Mouse (Mus musculus): ENCODE measurements at regions not wholly inside any gene's neighbourhood (a gene's known extent, or its start where the extent isn't known, plus 50 kb on each side); places are given as distances from the start of the nearest gene placed in this dataset.

GRCm38 (mm10) chr13:39372565-39372964 is 411.9 kb upstream of the Slc35b3 start:
- no peak overlapping the region for H3K27ac ChIP-seq (ENCODE audit: insufficient read depth, low read depth, low read length)
- TF ChIP-seq POLR2A (IDR thresholded peaks at IDR 0.05; ENCODE audit: borderline replicate concordance, low read depth, low read length) (no peak), CTCF (IDR thresholded peaks at IDR 0.05; ENCODE audit: low read depth, low read length) (no peak)
- H3K4me3 ChIP-seq (ENCODE audit: insufficient read depth, low read length): no peak overlapping the region

GRCm38 (mm10) chr13:39363637-39364036 is 403.0 kb upstream of the Slc35b3 start:
- Histone ChIP-seq H3K4me3 (ENCODE audit: insufficient read depth, low read length) (no peak overlapping the region), H3K27ac (ENCODE audit: insufficient read depth, low read depth, low read length) (no peak overlapping the region), H3K4me1 (ENCODE audit: control insufficient read depth, insufficient read depth, low read length) (no peaks in the 10 kb centered on the region)
- TF ChIP-seq CTCF (IDR thresholded peaks at IDR 0.05; ENCODE audit: low read depth, low read length): no peak
- no peak for TF ChIP-seq POLR2A (IDR thresholded peaks at IDR 0.05; ENCODE audit: borderline replicate concordance, low read depth, low read length)

More at GRCm38 (mm10) chr13:39372565-39372964, 411.9 kb upstream of the Slc35b3 start:
- H3K4me1 ChIP-seq (ENCODE audit: control insufficient read depth, insufficient read depth, low read length): no peaks in the 10 kb centered on the region

GRCm38 (mm10) chr13:39362536-39362935 is 401.9 kb upstream of the Slc35b3 start:
- TF ChIP-seq CTCF (IDR thresholded peaks at IDR 0.05; ENCODE audit: low read depth, low read length) (no peak), POLR2A (IDR thresholded peaks at IDR 0.05; ENCODE audit: borderline replicate concordance, low read depth, low read length) (no peak)
- no peak overlapping the region for H3K27ac ChIP-seq (ENCODE audit: insufficient read depth, low read depth, low read length)
- H3K4me3 ChIP-seq (ENCODE audit: insufficient read depth, low read length): no peak overlapping the region
- H3K4me1 ChIP-seq (ENCODE audit: control insufficient read depth, insufficient read depth, low read length): no peaks in the 10 kb centered on the region

- Histone ChIP-seq H3K4me1 (ENCODE audit: control insufficient read depth, insufficient read depth, low read length) (no peaks in the 10 kb centered on the region), H3K27ac (ENCODE audit: insufficient read depth, low read depth, low read length) (no peak overlapping the region), H3K4me3 (ENCODE audit: insufficient read depth, low read length) (no peak overlapping the region)
- TF ChIP-seq CTCF (IDR thresholded peaks at IDR 0.05; ENCODE audit: low read depth, low read length): no peak
- no peak for TF ChIP-seq POLR2A (IDR thresholded peaks at IDR 0.05; ENCODE audit: borderline replicate concordance, low read depth, low read length)
Measured at GRCm38 (mm10) chr13:39351606-39352005, 390.9 kb upstream of the Slc35b3 start.

GRCm38 (mm10) chr13:39350668-39351067 is 390.0 kb upstream of the Slc35b3 start:
- H3K27ac ChIP-seq (ENCODE audit: insufficient read depth, low read depth, low read length): no peak overlapping the region
- H3K4me3 ChIP-seq (ENCODE audit: insufficient read depth, low read length): no peak overlapping the region
- TF ChIP-seq POLR2A (IDR thresholded peaks at IDR 0.05; ENCODE audit: borderline replicate concordance, low read depth, low read length) (no peak), CTCF (IDR thresholded peaks at IDR 0.05; ENCODE audit: low read depth, low read length) (no peak)
- no peaks in the 10 kb centered on the region for H3K4me1 ChIP-seq (ENCODE audit: control insufficient read depth, insufficient read depth, low read length)

GRCm38 (mm10) chr13:39347761-39348160 is 387.1 kb upstream of the Slc35b3 start:
- no peaks in the 10 kb centered on the region for H3K4me1 ChIP-seq (ENCODE audit: control insufficient read depth, insufficient read depth, low read length)
- TF ChIP-seq CTCF (IDR thresholded peaks at IDR 0.05; ENCODE audit: low read depth, low read length) (no peak), POLR2A (IDR thresholded peaks at IDR 0.05; ENCODE audit: borderline replicate concordance, low read depth, low read length) (no peak)
- no peak overlapping the region for H3K4me3 ChIP-seq (ENCODE audit: insufficient read depth, low read length)
- H3K27ac ChIP-seq (ENCODE audit: insufficient read depth, low read depth, low read length): no peak overlapping the region

GRCm38 (mm10) chr13:39334874-39335273 is 374.2 kb upstream of the Slc35b3 start:
- TF ChIP-seq POLR2A (IDR thresholded peaks at IDR 0.05; ENCODE audit: borderline replicate concordance, low read depth, low read length): no peak
- TF ChIP-seq CTCF (IDR thresholded peaks at IDR 0.05; ENCODE audit: low read depth, low read length): no peak
- H3K4me3 ChIP-seq (ENCODE audit: insufficient read depth, low read length): no peak overlapping the region
- no peak overlapping the region for H3K27ac ChIP-seq (ENCODE audit: insufficient read depth, low read depth, low read length)
- no peaks in the 10 kb centered on the region for H3K4me1 ChIP-seq (ENCODE audit: control insufficient read depth, insufficient read depth, low read length)

GRCm38 (mm10) chr13:39329794-39330193 is 369.1 kb upstream of the Slc35b3 start:
- Histone ChIP-seq H3K4me3 (ENCODE audit: insufficient read depth, low read length) (no peak overlapping the region), H3K27ac (ENCODE audit: insufficient read depth, low read depth, low read length) (no peak overlapping the region), H3K4me1 (ENCODE audit: control insufficient read depth, insufficient read depth, low read length) (no peaks in the 10 kb centered on the region)
- no peak for TF ChIP-seq POLR2A (IDR thresholded peaks at IDR 0.05; ENCODE audit: borderline replicate concordance, low read depth, low read length)
- TF ChIP-seq CTCF (IDR thresholded peaks at IDR 0.05; ENCODE audit: low read depth, low read length): no peak

- Histone ChIP-seq H3K4me3 (ENCODE audit: insufficient read depth, low read length) (no peak overlapping the region), H3K4me1 (ENCODE audit: control insufficient read depth, insufficient read depth, low read length) (no peaks in the 10 kb centered on the region), H3K27ac (ENCODE audit: insufficient read depth, low read depth, low read length) (no peak overlapping the region)
- no peak for TF ChIP-seq CTCF (IDR thresholded peaks at IDR 0.05; ENCODE audit: low read depth, low read length)
- TF ChIP-seq POLR2A (IDR thresholded peaks at IDR 0.05; ENCODE audit: borderline replicate concordance, low read depth, low read length): no peak
Measured at GRCm38 (mm10) chr13:39326176-39326575, 365.5 kb upstream of the Slc35b3 start.

GRCm38 (mm10) chr13:39321111-39321510 is 360.4 kb upstream of the Slc35b3 start:
- no peak overlapping the region for H3K4me3 ChIP-seq (ENCODE audit: insufficient read depth, low read length)
- H3K4me1 ChIP-seq (ENCODE audit: control insufficient read depth, insufficient read depth, low read length): no peaks in the 10 kb centered on the region
- no peak for TF ChIP-seq POLR2A (IDR thresholded peaks at IDR 0.05; ENCODE audit: borderline replicate concordance, low read depth, low read length)
- no peak for TF ChIP-seq CTCF (IDR thresholded peaks at IDR 0.05; ENCODE audit: low read depth, low read length)
- no peak overlapping the region for H3K27ac ChIP-seq (ENCODE audit: insufficient read depth, low read depth, low read length)

- no peaks in the 10 kb centered on the region for H3K4me1 ChIP-seq (ENCODE audit: control insufficient read depth, insufficient read depth, low read length)
- no peak overlapping the region for H3K4me3 ChIP-seq (ENCODE audit: insufficient read depth, low read length)
- no peak overlapping the region for H3K27ac ChIP-seq (ENCODE audit: insufficient read depth, low read depth, low read length)
- TF ChIP-seq POLR2A (IDR thresholded peaks at IDR 0.05; ENCODE audit: borderline replicate concordance, low read depth, low read length) (no peak), CTCF (IDR thresholded peaks at IDR 0.05; ENCODE audit: low read depth, low read length) (no peak)
Measured at GRCm38 (mm10) chr13:39309758-39310157, 349.1 kb upstream of the Slc35b3 start.
